Comparison of ENCODE assay signal across 21 mouse cellular contexts in genomic region chr15:25928001-25928400, GRCm38 (mm10).
"Had no signal": no experiment of that assay in that cellular context is flagged by ENCODE, and none has a peak within 500 bp of the region (broad histone marks: within the 10 kb centered on the region; RNA-seq: fewer than 3 reads in every experiment).

No protein-coding gene starts in this region.

- H3K27ac ChIP-seq: kidney, embryonic 15.5 days; limb, embryonic 10.5 days; limb, embryonic 13.5 days; liver, embryonic 12.5 days; liver, embryonic 15.5 days; lung, embryonic 15.5 days; midbrain, embryonic 10.5 days; midbrain, embryonic 13.5 days; stomach, embryonic 15.5 days had no signal

- H3K9me3 ChIP-seq: kidney, embryonic 15.5 days; limb, embryonic 10.5 days; limb, embryonic 13.5 days; liver, embryonic 12.5 days; liver, embryonic 15.5 days; lung, embryonic 15.5 days; midbrain, embryonic 10.5 days; midbrain, embryonic 13.5 days; stomach, embryonic 15.5 days had no signal

- DNase-seq: kidney, adult 2 months; kidney, postnatal 10 days; kidney, postnatal 4 days; layer of hippocampus, adult 9-11 months; liver; lung, adult 18-20 months; lung, postnatal 10 days; lung, postnatal 36 days; right cerebral cortex, postnatal 25 days; spleen, adult 18-20 months; thymus, postnatal 4 days had no signal

- H3K4me3 ChIP-seq: kidney, embryonic 15.5 days; limb, embryonic 10.5 days; limb, embryonic 13.5 days; liver, embryonic 12.5 days; liver, embryonic 15.5 days; lung, embryonic 15.5 days; midbrain, embryonic 10.5 days; midbrain, embryonic 13.5 days; stomach, embryonic 15.5 days had no signal

- H3K36me3 ChIP-seq: kidney, embryonic 15.5 days; limb, embryonic 10.5 days; limb, embryonic 13.5 days; liver, embryonic 12.5 days; liver, embryonic 15.5 days; lung, embryonic 15.5 days; midbrain, embryonic 10.5 days; midbrain, embryonic 13.5 days; stomach, embryonic 15.5 days had no signal

- H3K27me3 ChIP-seq: kidney, embryonic 15.5 days; limb, embryonic 13.5 days; liver, embryonic 12.5 days; liver, embryonic 15.5 days; lung, embryonic 15.5 days; megakaryocyte, embryonic 14.5 days; midbrain, embryonic 13.5 days; stomach, embryonic 15.5 days had no signal
